Mouse (Mus musculus): ENCODE results near the gene Adra2b. TPM values are rescaled to one million over a fixed set of nuclear protein-coding genes. Genes with fewer than 3 reads are reported as not detected.

Gene Adra2b
- total and polyA plus RNA-seq, 3 experiments, result 0.05 TPM; not detected in 2

DNA sequence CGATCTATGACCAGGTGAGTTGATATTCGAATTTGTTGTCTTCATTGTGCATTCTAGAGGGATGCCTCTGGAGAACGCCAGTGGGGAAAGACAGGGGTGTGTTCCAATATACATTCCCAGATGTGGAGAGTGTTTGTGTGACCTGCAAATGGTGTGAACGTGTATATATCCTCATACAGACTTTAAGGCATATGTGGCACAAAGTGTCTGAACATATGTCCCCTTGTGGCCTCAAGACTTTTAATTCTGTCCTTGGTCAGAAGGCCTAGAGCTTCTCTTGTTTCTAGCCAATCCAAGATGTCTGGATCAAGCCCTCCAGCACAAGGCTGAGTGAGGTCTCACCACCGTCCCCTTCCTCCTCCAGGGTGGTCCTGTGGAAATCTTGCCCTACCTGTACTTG lies 26.1 kb upstream of the Adra2b start:
- DNase-seq (ENCODE audit: low spot score) (no peak), ATAC-seq (ENCODE audit: extremely low read depth, insufficient number of reproducible peaks, low FRiP score, poor library complexity, severe bottlenecking) (no peak)
- peaks cover 6% of the 10 kb centered on the region for H3K9me3 ChIP-seq (replicated peaks)
- H3K27me3 ChIP-seq (ENCODE audit: insufficient read depth, low read length), result peaks cover 43% of the 10 kb centered on the region
- no peaks in the 10 kb centered on the region for H3K36me3 ChIP-seq (replicated peaks)
- TF ChIP-seq GATA1 (IDR thresholded peaks at IDR 0.05; ENCODE audit: borderline replicate concordance, low read length), result no peak
- TF ChIP-seq GATA2 (IDR thresholded peaks at IDR 0.05; ENCODE audit: borderline replicate concordance, low read depth, low read length), result no peak
- TF ChIP-seq CTCF (IDR thresholded peaks at IDR 0.05; ENCODE audit: low read depth, low read length), result no peak
- no peak for TF ChIP-seq TAL1 (conservative IDR thresholded peaks at IDR 0.05; ENCODE audit: low read depth, low read length)
- no peak for TF ChIP-seq POLR2AphosphoS5 (IDR thresholded peaks at IDR 0.05; ENCODE audit: insufficient replicate concordance, low read depth, low read length)
- peaks cover 12% of the 10 kb centered on the region for H3K4me1 ChIP-seq (ENCODE audit: insufficient read depth, low read depth, low read length)
- no peak overlapping the region for H3K4me3 ChIP-seq (ENCODE audit: low read depth, low read length)

DNA sequence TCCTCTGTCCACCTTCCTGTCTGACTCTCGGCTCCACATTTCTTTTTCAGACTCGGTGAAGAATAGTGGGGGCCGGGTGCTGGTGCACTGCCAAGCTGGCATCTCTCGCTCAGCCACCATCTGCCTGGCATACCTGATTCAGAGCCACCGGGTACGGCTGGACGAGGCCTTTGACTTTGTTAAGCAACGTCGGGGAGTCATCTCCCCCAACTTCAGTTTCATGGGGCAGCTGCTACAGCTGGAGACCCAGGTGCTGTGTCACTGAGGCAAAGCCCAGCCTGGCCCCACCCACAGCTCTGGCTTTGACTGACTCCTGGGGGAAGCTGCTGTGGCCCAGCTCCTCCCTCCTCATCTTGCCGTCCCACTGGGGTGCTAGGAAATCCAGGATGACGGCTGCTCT lies 25.5 kb upstream of the Adra2b start:
- no peak for ATAC-seq (ENCODE audit: extremely low read depth, insufficient number of reproducible peaks, low FRiP score, poor library complexity, severe bottlenecking)
- no peak overlapping the region for H3K4me3 ChIP-seq (ENCODE audit: low read depth, low read length)
- peaks cover 43% of the 10 kb centered on the region for H3K27me3 ChIP-seq (ENCODE audit: insufficient read depth, low read length)

DNA sequence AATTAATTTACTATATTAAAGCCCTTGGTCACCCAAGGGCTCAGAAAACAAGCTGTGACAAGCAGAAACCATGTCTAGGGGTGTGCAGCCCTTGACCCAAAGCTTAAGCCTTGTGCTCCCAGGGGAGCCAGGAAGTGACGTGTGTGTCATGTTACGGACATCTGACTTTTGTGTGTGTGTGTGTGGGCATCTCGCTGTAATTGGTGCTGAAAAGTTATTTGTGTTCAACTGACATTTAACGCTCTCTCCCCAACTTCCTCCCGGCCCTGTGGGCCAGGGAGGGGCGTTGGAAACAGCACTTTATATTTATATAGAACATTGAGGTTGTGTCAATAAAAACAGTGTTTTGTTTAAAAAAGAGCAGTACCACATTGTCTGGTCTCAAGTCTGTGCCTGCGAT lies 25.0 kb upstream of the Adra2b start:
- no peak for ATAC-seq (ENCODE audit: extremely low read depth, insufficient number of reproducible peaks, low FRiP score, poor library complexity, severe bottlenecking)

More for the DNA sequence above, 25.5 kb upstream of the Adra2b start:
- no peak for DNase-seq (ENCODE audit: low spot score)
- Histone ChIP-seq H3K4me1 (ENCODE audit: insufficient read depth, low read depth, low read length) (peaks cover 12% of the 10 kb centered on the region), H3K9me3 (replicated peaks) (peaks cover 6% of the 10 kb centered on the region), H3K36me3 (replicated peaks) (no peaks in the 10 kb centered on the region)
- TF ChIP-seq GATA2 (IDR thresholded peaks at IDR 0.05; ENCODE audit: borderline replicate concordance, low read depth, low read length) (no peak), CTCF (IDR thresholded peaks at IDR 0.05; ENCODE audit: low read depth, low read length) (no peak), TAL1 (conservative IDR thresholded peaks at IDR 0.05; ENCODE audit: low read depth, low read length) (no peak), GATA1 (IDR thresholded peaks at IDR 0.05; ENCODE audit: borderline replicate concordance, low read length) (no peak), POLR2AphosphoS5 (IDR thresholded peaks at IDR 0.05; ENCODE audit: insufficient replicate concordance, low read depth, low read length) (no peak)

DNA sequence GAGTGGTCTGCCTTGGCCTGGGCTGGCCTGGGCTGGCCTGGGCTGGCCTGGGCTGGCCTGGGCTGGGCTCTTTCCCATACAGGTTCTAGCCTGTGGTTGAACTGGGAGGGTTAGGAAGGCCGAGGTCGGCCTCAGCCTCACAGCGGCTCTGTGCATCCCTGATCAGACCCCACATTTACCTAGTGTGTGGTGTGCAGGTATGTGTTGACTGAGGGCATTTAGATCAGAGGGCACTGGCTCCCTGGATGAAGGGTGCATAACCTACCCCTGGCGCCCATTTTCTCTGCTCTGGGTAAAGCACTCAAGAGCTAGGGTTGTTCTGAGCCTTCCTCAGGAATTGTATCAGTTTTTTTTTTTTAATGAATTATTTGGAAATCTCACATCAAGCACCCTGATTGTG lies 24.6 kb upstream of the Adra2b start, which contains the start of gene Astl:
Gene Astl (plus strand): TSS at position 224 of the 400 bp plus-strand sequence.
- peaks cover 6% of the 10 kb centered on the region for H3K9me3 ChIP-seq (replicated peaks)
- TF ChIP-seq TAL1 (conservative IDR thresholded peaks at IDR 0.05; ENCODE audit: low read depth, low read length) (no peak), CTCF (IDR thresholded peaks at IDR 0.05; ENCODE audit: low read depth, low read length) (no peak), GATA1 (IDR thresholded peaks at IDR 0.05; ENCODE audit: borderline replicate concordance, low read length) (no peak), GATA2 (IDR thresholded peaks at IDR 0.05; ENCODE audit: borderline replicate concordance, low read depth, low read length) (no peak), POLR2AphosphoS5 (IDR thresholded peaks at IDR 0.05; ENCODE audit: insufficient replicate concordance, low read depth, low read length) (no peak)
- H3K4me3 ChIP-seq (ENCODE audit: low read depth, low read length), result no peak within 1 kb of the TSS
- H3K27me3 ChIP-seq (ENCODE audit: insufficient read depth, low read length), result peaks cover 48% of the 10 kb centered on the region
- peaks cover 12% of the 10 kb centered on the region for H3K4me1 ChIP-seq (ENCODE audit: insufficient read depth, low read depth, low read length)
- ATAC-seq (ENCODE audit: extremely low read depth, insufficient number of reproducible peaks, low FRiP score, poor library complexity, severe bottlenecking) (no peak), DNase-seq (ENCODE audit: low spot score) (no peak)
- no peaks in the 10 kb centered on the region for H3K36me3 ChIP-seq (replicated peaks)

More for the DNA sequence above, 25.0 kb upstream of the Adra2b start:
- Histone ChIP-seq H3K27me3 (ENCODE audit: insufficient read depth, low read length) (peaks cover 47% of the 10 kb centered on the region), H3K9me3 (replicated peaks) (peaks cover 6% of the 10 kb centered on the region), H3K4me1 (ENCODE audit: insufficient read depth, low read depth, low read length) (peaks cover 12% of the 10 kb centered on the region), H3K36me3 (replicated peaks) (no peaks in the 10 kb centered on the region), H3K4me3 (ENCODE audit: low read depth, low read length) (no peak overlapping the region)
- no peak for DNase-seq (ENCODE audit: low spot score)
- no peak for TF ChIP-seq GATA1 (IDR thresholded peaks at IDR 0.05; ENCODE audit: borderline replicate concordance, low read length)
- TF ChIP-seq TAL1 (conservative IDR thresholded peaks at IDR 0.05; ENCODE audit: low read depth, low read length), result no peak
- TF ChIP-seq GATA2 (IDR thresholded peaks at IDR 0.05; ENCODE audit: borderline replicate concordance, low read depth, low read length), result no peak
- no peak for TF ChIP-seq CTCF (IDR thresholded peaks at IDR 0.05; ENCODE audit: low read depth, low read length)

DNA sequence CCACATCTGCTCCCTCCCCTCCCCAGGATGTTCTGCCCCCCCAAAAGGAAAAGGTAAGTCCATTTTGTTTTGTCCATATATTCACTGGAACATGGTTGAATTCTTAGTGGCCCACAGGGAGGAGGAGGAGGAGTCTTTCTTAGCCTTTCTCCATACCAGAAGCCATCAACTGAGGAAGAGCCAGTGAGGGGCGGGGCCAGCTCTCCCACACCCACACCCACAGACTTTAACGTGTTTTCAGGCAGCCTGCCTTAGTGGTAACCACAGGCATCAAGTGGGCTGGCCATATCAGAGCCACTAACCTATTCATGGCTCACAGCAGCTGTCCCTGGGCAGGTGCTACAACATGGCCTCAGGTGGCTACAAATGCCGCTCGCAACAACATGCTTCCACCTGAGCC lies 24.2 kb upstream of the Adra2b start:
- H3K27me3 ChIP-seq (ENCODE audit: insufficient read depth, low read length), result peaks cover 49% of the 10 kb centered on the region

DNA sequence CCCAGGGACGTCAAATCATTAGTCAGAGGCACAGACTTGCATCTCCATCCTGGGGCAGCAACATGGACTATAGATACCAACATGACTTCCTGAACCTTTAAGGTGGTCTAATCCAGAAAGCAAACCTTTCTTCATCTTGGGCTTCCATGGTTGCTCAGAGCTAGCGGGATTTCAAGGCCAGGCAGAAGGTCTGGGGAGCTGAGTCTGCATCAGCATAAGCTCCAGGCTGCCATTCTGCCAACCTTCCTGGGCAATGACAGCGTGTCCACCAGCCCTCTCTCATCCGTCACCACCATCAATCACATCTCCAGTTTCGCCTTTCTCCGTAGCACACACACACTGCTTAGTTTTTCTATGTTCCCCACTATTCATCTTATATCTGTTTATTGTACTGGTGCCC lies 23.7 kb upstream of the Adra2b start:
- DNase-seq (ENCODE audit: low spot score) (no peak), ATAC-seq (ENCODE audit: extremely low read depth, insufficient number of reproducible peaks, low FRiP score, poor library complexity, severe bottlenecking) (no peak)
- peaks cover 6% of the 10 kb centered on the region for H3K9me3 ChIP-seq (replicated peaks)
- TF ChIP-seq POLR2AphosphoS5 (IDR thresholded peaks at IDR 0.05; ENCODE audit: insufficient replicate concordance, low read depth, low read length) (no peak), GATA1 (IDR thresholded peaks at IDR 0.05; ENCODE audit: borderline replicate concordance, low read length) (no peak), CTCF (IDR thresholded peaks at IDR 0.05; ENCODE audit: low read depth, low read length) (no peak), GATA2 (IDR thresholded peaks at IDR 0.05; ENCODE audit: borderline replicate concordance, low read depth, low read length) (no peak), TAL1 (conservative IDR thresholded peaks at IDR 0.05; ENCODE audit: low read depth, low read length) (no peak)
- H3K4me1 ChIP-seq (ENCODE audit: insufficient read depth, low read depth, low read length), result peaks cover 10% of the 10 kb centered on the region
- H3K27me3 ChIP-seq (ENCODE audit: insufficient read depth, low read length), result peaks cover 46% of the 10 kb centered on the region
- no peaks in the 10 kb centered on the region for H3K36me3 ChIP-seq (replicated peaks)
- H3K4me3 ChIP-seq (ENCODE audit: low read depth, low read length), result no peak overlapping the region

More for the DNA sequence above, 24.2 kb upstream of the Adra2b start:
- ATAC-seq (ENCODE audit: extremely low read depth, insufficient number of reproducible peaks, low FRiP score, poor library complexity, severe bottlenecking) (no peak), DNase-seq (ENCODE audit: low spot score) (no peak)
- H3K4me3 ChIP-seq (ENCODE audit: low read depth, low read length), result no peak overlapping the region
- TF ChIP-seq GATA2 (IDR thresholded peaks at IDR 0.05; ENCODE audit: borderline replicate concordance, low read depth, low read length) (no peak), GATA1 (IDR thresholded peaks at IDR 0.05; ENCODE audit: borderline replicate concordance, low read length) (no peak), CTCF (IDR thresholded peaks at IDR 0.05; ENCODE audit: low read depth, low read length) (no peak), POLR2AphosphoS5 (IDR thresholded peaks at IDR 0.05; ENCODE audit: insufficient replicate concordance, low read depth, low read length) (no peak), TAL1 (conservative IDR thresholded peaks at IDR 0.05; ENCODE audit: low read depth, low read length) (no peak)
- no peaks in the 10 kb centered on the region for H3K36me3 ChIP-seq (replicated peaks)
- H3K4me1 ChIP-seq (ENCODE audit: insufficient read depth, low read depth, low read length), result peaks cover 12% of the 10 kb centered on the region
- H3K9me3 ChIP-seq (replicated peaks), result peaks cover 6% of the 10 kb centered on the region

Measured in G1E (cell line).